Mouse (Mus musculus): Measurements from ENCODE around the gene Gm43517.

DNA sequence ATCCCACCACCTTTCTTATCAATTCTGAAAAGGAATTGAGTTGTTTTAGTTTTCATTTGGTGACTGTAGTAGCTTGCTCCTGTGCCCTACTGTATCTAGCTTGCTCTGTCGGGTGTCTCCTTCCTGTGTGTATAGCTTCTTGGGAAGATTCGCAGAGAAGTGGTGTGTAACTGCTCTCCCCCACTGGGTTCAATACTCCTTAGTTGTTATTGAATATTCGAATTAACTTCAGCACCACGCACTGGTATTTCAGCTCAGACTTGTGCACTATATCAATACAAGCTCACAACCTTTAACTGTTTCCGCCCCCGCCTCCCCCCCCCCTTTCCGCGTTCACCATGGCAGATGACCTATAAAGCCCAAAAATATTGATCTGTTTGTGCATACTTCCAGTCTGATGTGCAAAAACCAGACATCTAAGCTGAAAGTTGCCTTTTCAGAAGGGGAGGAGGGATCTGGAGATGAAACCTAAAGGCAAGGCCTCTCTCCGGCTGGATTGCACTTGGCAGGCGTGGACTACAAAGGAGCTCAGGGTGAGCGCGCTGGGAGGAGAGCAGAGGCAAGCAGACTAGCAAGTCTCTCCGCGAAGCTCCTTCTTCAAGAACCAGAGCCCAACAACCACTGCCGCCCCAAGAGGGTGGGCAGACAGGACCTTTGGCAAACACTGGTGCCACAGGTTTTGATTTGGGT, 7.5 kb upstream of the Gm43517 start:
- TF ChIP-seq CTCF (conservative IDR thresholded peaks at IDR 0.05; ENCODE audit: insufficient read depth, insufficient read length, low read depth, low read length) (no peak), POLR2A (IDR thresholded peaks at IDR 0.05; ENCODE audit: low read depth, low read length) (no peak)
